Mouse (Mus musculus): ENCODE results near the gene Olfr769.
"Not testable (repeated sequence)": the region's sequence is repeated elsewhere in the genome, so short reads cannot be mapped to it uniquely, and the experiment has no call there.

Gene Olfr769

DNA sequence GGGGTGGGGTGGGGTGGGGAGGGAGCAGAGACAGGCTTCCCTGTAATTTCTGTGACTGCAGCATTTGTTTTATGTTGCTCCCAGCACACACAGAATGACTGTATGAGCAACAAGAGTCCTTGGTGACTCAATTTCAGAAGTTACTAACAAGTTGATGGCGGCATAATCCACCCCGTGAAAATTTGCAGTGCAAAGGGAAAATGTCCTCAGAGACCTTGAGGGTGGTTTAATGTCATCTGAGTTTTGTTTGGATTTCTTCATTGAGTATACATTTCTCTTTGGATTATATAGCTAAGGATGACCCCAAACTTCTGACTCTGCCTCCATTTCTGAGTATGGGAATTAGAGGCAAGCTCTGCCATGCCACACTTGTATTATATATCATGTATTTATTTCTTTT, at the start of gene Olfr769:
Gene Olfr769 (minus strand): TSS at position 101 of the 400 bp plus-strand sequence.
- DNase-seq: no peak

DNA sequence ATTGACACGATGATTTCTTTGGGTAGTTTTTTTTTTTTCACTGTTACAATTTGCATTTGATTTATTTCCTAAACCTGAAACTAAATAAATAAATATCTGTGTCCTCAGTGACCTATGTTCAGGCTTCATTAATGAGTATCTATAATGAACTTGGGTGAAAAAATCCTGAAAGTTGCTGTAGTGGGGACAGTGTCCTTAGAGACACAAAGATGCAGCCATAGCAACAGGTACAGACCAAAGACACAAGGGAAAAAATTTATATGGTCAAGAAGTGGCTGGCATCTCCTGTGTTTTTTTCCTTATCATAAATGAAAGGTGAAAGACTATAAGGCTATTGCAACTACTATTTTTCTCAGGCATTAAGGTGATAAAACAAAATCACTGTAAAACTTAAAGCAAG, 47.0 kb upstream of the Olfr769 start, which contains the start of gene Olfr771:
Gene Olfr771 (minus strand): TSS at position 101 of the 400 bp plus-strand sequence.
- DNase-seq: no peak

DNA sequence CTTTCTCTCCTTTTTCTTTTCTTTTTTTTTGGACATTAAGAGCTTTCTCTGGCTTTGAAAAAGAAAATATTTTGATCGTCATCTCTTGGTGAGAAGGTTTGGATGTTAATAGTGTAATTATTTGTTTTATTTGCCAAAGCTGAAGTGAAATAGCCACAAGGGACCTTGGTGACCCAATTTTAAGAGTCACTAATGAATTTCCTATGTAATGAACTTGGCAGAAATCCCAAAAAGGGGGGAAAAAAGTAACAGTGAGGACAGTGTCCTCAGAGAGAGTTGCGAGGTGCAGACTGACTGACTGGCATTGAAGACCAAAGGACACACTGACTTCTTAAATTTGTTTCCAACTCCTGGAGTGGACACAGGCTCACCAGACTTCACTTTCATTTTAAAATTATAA, 21.2 kb upstream of the Olfr769 start, which contains the start of gene Olfr770:
Gene Olfr770 (minus strand): TSS at position 101 of the 400 bp plus-strand sequence.
- DNase-seq: no peak

DNA sequence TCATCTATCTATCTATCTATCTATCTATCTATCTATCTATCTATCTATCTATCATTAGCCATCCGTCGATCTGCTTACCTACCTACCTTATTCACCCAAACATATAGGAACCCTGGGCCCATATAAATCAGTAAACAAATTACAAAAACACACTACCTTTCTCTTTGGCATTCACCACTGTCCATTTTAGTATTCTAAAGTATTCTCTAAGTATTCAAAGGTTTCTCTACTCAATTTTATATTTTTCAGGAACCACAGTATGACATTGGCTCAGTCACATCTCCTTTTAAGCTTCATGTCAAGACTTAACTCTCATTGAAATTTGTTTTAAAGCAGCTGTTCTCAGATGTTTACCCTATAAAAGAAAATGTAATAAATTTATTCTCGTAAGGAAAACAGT, 2.5 kb downstream of the Olfr769 start:
- DNase-seq: no peak

DNA sequence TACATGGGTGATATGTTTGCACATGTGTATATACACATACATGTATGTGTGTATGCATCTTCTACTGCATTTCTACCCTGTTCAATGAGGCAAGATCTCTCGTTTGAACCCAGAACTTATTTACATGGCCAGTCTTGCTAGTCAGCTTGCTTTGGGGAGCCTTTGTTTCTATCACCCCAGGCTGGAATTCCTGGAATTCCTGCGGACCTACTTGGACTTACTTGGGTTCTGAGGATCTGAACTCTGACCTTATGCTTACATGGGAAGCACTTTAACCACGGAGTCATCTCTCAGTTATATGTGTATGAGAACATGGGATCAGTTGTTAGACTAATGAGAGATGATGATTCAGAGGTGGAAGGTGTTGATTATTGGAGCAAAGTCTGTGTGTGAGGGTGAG, 16.4 kb downstream of the Olfr769 start:
- no peak for DNase-seq

DNA sequence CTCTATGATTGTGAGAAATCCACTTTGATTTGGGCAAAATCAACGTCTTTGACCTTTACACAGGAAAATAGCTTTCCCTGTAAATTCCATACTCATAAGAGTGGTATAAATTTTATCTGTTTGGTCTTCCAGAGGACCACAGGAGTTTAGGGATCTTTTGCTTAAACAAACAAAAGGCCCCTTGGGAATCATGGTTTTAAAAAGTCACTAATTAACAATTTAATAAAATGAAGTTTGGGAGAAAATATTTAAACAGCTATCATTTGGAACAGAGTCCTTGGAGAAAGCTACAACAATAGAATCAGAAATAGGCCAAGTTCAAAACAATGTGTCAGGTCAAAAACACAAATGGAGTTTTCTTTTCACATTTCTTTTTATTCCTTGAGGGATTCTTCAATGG, 18.4 kb downstream of the Olfr769 start, which contains the start of gene Olfr768:
Gene Olfr768 (minus strand): TSS at position 101 of the 400 bp plus-strand sequence.
- DNase-seq: no peak

DNA sequence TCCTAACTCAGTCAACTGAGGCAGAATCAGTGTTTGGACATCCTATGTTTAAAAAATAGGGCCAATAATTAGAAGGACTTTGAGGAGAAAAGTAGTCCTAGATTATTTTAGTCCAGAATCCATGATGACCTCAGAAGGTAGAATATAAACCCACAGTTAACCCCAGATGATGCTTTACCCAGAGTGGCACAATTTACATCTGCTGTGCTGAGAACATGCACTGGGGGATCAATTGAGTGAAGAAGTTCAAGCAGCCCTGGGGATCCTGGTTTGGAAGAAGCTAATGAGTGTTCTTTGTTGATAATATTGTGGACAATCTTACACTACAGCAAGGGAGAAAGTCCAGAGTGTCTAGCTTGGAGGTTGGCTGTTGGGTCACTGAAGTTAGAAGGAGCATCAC, 34.9 kb downstream of the Olfr769 start, which contains the start of gene Olfr767:
Gene Olfr767 (minus strand): TSS at position 101 of the 400 bp plus-strand sequence.
- not testable (repeated sequence) for DNase-seq

DNA sequence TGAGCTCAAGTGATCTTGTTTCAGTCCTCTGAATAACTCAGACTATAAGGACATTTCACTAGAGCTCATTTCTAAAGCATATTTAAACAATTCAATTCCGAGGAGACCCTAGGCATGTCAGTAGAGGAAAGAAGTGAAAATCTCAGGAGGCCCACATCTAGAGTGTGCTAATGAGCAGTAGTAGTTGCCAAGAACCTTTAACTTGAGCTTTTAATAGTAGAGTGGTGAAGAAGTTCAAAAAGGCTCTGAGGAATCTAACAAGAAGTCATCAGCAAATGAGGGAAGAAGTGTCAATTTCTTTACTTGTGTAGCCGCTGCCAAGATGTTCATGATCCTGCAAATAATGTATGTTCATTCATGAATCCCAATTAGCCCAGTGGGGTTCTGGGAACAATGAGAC, 48.8 kb downstream of the Olfr769 start, which contains the start of gene Olfr766-ps1:
Gene Olfr766-ps1 (minus strand): TSS at position 101 of the 400 bp plus-strand sequence.
- no peak for DNase-seq
